Mouse (Mus musculus): ENCODE measurements around the gene Rptor. TPM values are rescaled to one million over a fixed set of nuclear protein-coding genes. Genes with fewer than 3 reads are reported as not detected.

The Rptor gene
- polyA plus RNA-seq, 1 experiment from 2014 or later, result 11.6 TPM

DNA sequence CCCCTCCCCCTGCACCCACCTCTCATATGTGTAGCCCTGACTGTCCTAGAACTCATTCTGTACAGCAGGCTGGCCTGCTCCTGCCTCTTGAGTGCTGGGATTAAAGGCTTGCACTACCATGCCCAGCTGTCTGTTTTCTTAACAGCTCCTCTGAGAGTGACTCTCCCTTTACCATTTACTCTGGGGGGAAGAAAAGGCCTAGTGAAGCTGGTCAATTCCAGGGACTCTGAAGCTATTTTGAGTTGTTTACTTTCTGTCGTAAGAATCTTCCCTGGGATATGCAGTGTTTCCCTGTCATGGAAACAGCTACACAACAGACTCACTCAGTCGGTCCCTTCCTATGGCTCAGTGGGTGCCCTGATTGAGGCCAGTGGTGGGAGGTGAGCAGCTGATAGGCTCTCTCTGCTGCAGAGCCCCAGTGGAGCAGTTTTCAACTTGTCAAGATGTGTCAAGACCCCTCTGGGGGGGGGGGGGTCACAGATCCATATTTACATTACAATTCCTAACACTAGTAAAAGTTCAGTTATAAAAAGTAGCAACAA is 63.9 kb downstream of the Rptor start:
- WGBS, result 26% methylated on average over 2 of the region's 2 CpGs
- DNase-seq (ENCODE audit: low spot score) (peak; percentile 41), ATAC-seq (ENCODE audit: low read depth) (peak; percentile 43; the same call in 1 of the 2 replicates)
- Histone ChIP-seq H3K4me3 (ENCODE audit: low read depth, low read length) (no peak overlapping the region), H3K36me3 (ENCODE audit: control insufficient read depth, insufficient read depth, low read length) (no peaks in the 10 kb centered on the region), H3K27me3 (replicated peaks; ENCODE audit: control insufficient read depth, insufficient read depth, low read length) (no peaks in the 10 kb centered on the region), H3K9me3 (ENCODE audit: control insufficient read depth, low read length) (no peaks in the 10 kb centered on the region), H3K9ac (ENCODE audit: low read depth, low read length) (0 out of 2 replicates have a peak overlapping the region, but pooled peaks have one; percentile 25), H3K27ac (replicated peaks; ENCODE audit: low read depth, low read length) (no peak overlapping the region; the same call in 1 of the 2 replicates), H3K4me1 (ENCODE audit: control insufficient read depth, insufficient read depth, low read length) (peaks cover 4% of the 10 kb centered on the region), H3K4me2 (ENCODE audit: low read depth, low read length) (no peak overlapping the region)

DNA sequence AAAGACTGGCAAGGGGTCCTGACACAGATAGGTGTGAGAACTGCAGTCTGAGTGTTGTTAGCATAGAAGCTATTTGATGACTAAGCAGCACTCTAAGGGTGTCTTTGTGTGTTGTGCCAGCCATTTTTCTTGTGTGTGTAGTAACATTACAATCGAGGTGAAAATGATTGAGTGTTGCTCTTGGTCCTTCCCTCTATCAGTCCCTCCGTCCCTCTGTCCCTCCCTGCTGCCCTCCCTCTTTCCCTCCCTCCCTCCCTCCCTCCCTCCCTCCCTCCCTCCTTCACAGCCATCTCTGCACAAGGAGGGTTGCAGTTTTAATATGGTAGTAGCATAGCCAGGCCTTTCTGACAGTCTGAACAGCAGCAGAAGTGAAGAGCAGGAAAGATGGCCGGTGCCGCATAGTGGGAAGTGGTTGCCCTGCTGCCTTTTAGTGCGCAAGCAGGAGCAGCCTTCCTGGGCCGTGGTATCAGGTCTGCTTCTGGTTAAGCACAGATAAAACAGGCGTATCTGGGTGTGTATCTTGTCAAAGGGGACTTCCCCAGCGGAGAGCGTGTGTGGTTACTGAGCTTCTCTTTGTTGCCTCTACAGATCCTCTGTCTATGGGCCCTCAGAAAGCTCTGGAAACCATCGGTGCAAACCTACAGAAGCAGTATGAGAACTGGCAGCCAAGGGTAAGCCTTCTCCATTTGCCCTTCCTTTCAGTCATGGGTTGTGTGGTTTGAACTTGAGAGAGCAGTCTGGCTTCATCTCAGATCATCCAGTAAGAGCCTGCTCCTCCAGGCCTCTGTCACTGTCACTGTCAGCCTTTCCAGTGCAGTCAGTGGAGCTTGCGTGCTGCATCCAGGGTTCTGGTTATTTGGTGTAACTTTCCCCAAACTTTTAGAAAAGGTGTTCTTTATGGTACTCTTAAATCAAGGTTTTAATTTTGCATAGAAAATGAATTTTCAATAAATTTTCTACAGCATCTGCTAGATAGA is 68.3 kb downstream of the Rptor start:
- H3K36me3 ChIP-seq (ENCODE audit: control insufficient read depth, insufficient read depth, low read length), result no peaks in the 10 kb centered on the region
- no peaks in the 10 kb centered on the region for H3K9me3 ChIP-seq (ENCODE audit: control insufficient read depth, low read length)
- H3K27ac ChIP-seq (replicated peaks; ENCODE audit: low read depth, low read length), result no peak overlapping the region
- no peak overlapping the region for H3K4me2 ChIP-seq (ENCODE audit: low read depth, low read length)
- no peak overlapping the region for H3K4me3 ChIP-seq (ENCODE audit: low read depth, low read length)
- WGBS, result 63% methylated on average over 11 of the region's 11 CpGs
- peaks cover 4% of the 10 kb centered on the region for H3K4me1 ChIP-seq (ENCODE audit: control insufficient read depth, insufficient read depth, low read length)
- ATAC-seq (ENCODE audit: low read depth) (no peak), DNase-seq (ENCODE audit: low spot score) (no peak)
- H3K27me3 ChIP-seq (replicated peaks; ENCODE audit: control insufficient read depth, insufficient read depth, low read length), result no peaks in the 10 kb centered on the region
- no peak overlapping the region for H3K9ac ChIP-seq (ENCODE audit: low read depth, low read length)

DNA sequence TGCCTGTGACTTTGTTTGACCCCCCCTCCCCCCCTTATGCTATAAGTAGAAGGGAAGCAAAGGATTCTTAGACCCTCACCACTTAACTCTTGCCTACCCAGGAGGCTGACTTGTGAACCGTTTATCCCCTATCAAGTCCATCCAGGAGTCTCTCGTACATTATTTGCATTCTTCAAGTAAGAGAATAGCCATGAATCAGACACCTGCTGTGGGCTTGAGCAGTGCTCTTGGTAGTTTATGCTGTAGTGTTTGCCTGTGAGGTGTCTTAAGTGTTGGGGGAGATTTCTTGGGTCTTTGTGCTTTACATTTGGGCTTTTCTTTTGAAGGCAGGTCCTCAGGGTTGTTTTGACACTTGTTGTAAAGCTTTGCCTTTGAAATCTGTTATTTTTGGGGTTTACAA is 69.3 kb downstream of the Rptor start:
- H3K27me3 ChIP-seq (replicated peaks; ENCODE audit: control insufficient read depth, insufficient read depth, low read length), result no peaks in the 10 kb centered on the region
- no peak for ATAC-seq (ENCODE audit: low read depth)
- H3K4me2 ChIP-seq (ENCODE audit: low read depth, low read length), result no peak overlapping the region
- H3K27ac ChIP-seq (replicated peaks; ENCODE audit: low read depth, low read length), result no peak overlapping the region
- H3K4me3 ChIP-seq (ENCODE audit: low read depth, low read length), result no peak overlapping the region
- H3K9ac ChIP-seq (ENCODE audit: low read depth, low read length), result no peak overlapping the region
- H3K9me3 ChIP-seq (ENCODE audit: control insufficient read depth, low read length), result no peaks in the 10 kb centered on the region
- 37% methylated on average over 2 of the region's 2 CpGs for WGBS
- H3K36me3 ChIP-seq (ENCODE audit: control insufficient read depth, insufficient read depth, low read length), result no peaks in the 10 kb centered on the region
- no peak for DNase-seq (ENCODE audit: low spot score)
- H3K4me1 ChIP-seq (ENCODE audit: control insufficient read depth, insufficient read depth, low read length), result no peaks in the 10 kb centered on the region; the same call in 1 of the 2 replicates

DNA sequence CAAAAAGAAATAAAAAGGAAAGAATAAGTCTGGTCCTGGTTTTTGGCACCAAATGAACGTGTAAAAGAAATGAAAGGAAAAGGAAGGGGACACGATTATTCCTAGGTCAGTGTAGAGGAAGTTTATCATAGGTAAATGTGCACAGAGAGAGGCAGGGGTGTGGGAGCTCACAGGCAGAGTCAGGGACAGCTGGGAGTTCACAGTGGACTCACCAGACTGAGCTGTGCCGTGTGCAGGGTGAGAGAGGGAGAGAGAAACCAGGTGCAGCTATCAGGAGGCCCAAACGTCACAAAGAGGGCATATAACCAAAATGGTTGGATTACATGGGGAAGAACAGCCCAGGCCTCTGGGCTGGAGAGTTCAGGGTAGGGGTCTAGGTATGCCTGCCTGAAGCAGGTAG is 70.1 kb downstream of the Rptor start:
- no peaks in the 10 kb centered on the region for H3K9me3 ChIP-seq (ENCODE audit: control insufficient read depth, low read length)
- H3K4me3 ChIP-seq (ENCODE audit: low read depth, low read length), result no peak overlapping the region
- H3K4me2 ChIP-seq (ENCODE audit: low read depth, low read length), result no peak overlapping the region
- H3K27me3 ChIP-seq (replicated peaks; ENCODE audit: control insufficient read depth, insufficient read depth, low read length), result no peaks in the 10 kb centered on the region
- WGBS, result 66% methylated on average over 4 of the region's 4 CpGs
- H3K4me1 ChIP-seq (ENCODE audit: control insufficient read depth, insufficient read depth, low read length), result no peaks in the 10 kb centered on the region; the same call in 1 of the 2 replicates
- no peak overlapping the region for H3K27ac ChIP-seq (replicated peaks; ENCODE audit: low read depth, low read length)
- ATAC-seq (ENCODE audit: low read depth), result no peak
- H3K9ac ChIP-seq (ENCODE audit: low read depth, low read length), result no peak overlapping the region
- no peak for DNase-seq (ENCODE audit: low spot score)
- H3K36me3 ChIP-seq (ENCODE audit: control insufficient read depth, insufficient read depth, low read length), result no peaks in the 10 kb centered on the region

DNA sequence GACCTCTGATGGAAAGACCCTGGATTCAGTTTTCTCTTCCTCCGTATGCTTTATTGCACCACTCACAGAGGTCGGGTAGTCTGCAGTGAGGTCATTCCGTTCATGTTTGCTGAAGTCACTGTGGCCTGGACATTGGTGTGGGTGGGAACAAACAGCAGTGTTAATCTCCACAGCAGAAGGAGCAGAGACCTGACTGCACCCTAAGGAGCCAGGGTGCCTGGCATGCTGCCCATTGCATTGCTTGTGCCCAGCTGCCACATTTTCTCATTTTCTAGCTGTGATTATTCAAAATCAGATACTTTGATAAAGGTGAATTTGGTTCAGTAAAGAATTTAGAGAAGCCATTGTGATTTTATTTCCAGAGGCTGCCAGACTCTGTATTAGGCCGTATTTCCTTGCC is 72.1 kb downstream of the Rptor start:
- Histone ChIP-seq H3K36me3 (ENCODE audit: control insufficient read depth, insufficient read depth, low read length) (no peaks in the 10 kb centered on the region), H3K27ac (replicated peaks; ENCODE audit: low read depth, low read length) (no peak overlapping the region), H3K4me1 (ENCODE audit: control insufficient read depth, insufficient read depth, low read length) (no peaks in the 10 kb centered on the region), H3K4me2 (ENCODE audit: low read depth, low read length) (no peak overlapping the region), H3K4me3 (ENCODE audit: low read depth, low read length) (no peak overlapping the region), H3K9ac (ENCODE audit: low read depth, low read length) (no peak overlapping the region), H3K9me3 (ENCODE audit: control insufficient read depth, low read length) (no peaks in the 10 kb centered on the region), H3K27me3 (replicated peaks; ENCODE audit: control insufficient read depth, insufficient read depth, low read length) (no peaks in the 10 kb centered on the region)
- 69% methylated on average over 4 of the region's 4 CpGs for whole genome bisulfite sequencing
- ATAC-seq (ENCODE audit: low read depth), result no peak
- no peak for DNase-seq (ENCODE audit: low spot score)

DNA sequence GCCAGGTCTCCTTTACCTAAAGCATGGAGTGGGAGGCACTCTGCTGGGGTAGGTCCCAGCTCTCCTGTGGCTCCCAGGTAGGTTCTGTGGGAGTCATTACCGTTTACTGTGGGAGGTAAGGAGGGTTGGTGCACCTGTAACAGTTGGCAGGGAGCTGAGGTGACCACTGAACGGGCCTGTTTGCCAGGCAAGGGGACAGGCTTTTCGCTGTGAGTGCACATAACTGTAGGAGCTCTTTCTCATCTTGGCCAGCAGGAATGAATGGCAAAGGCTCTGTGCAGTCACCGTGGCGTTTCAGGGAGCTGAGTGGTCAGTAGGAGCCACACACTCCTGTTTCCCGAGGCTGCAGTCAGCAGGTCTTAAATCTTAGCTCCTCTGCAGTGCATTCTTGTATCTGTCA is 72.8 kb downstream of the Rptor start:
- Histone ChIP-seq H3K27ac (replicated peaks; ENCODE audit: low read depth, low read length) (no peak overlapping the region), H3K4me2 (ENCODE audit: low read depth, low read length) (no peak overlapping the region), H3K4me1 (ENCODE audit: control insufficient read depth, insufficient read depth, low read length) (no peaks in the 10 kb centered on the region), H3K4me3 (ENCODE audit: low read depth, low read length) (no peak overlapping the region), H3K36me3 (ENCODE audit: control insufficient read depth, insufficient read depth, low read length) (no peaks in the 10 kb centered on the region), H3K9ac (ENCODE audit: low read depth, low read length) (no peak overlapping the region), H3K27me3 (replicated peaks; ENCODE audit: control insufficient read depth, insufficient read depth, low read length) (no peaks in the 10 kb centered on the region), H3K9me3 (ENCODE audit: control insufficient read depth, low read length) (no peaks in the 10 kb centered on the region)
- ATAC-seq (ENCODE audit: low read depth) (no peak), DNase-seq (ENCODE audit: low spot score) (no peak)
- WGBS, result 74% methylated on average over 5 of the region's 6 CpGs

DNA sequence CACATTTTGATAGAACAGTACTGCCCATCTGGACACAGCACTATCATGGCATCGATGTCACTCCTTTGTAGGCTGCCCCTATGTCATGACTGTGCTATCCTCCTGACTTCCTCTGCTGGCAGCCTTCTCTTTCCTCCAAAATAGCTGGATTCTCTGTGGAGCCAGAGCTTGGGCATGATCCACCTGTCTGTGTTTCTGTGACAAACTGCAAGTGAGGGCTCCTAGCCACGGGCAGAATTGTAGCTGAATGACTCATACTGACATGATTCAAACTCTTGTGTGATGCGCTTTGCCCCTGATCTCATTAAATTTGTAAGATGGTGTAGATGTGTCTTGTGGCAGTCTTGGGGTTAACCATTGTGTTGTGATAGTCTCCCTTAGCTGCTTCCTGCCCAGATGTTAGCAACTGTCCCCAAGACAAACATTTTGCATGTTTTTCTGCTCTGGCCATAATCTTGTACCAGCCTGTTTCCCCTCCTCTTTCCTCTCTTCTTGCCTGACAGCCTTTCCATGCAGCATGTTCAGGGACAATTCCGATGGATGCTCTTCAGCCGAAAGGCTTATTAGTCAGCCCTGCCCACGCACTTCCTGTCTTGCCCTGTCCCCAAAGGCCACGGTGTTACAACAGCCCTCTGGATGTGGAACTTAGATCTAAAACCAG is 74.2 kb downstream of the Rptor start:
- Histone ChIP-seq H3K27me3 (replicated peaks; ENCODE audit: control insufficient read depth, insufficient read depth, low read length) (no peaks in the 10 kb centered on the region), H3K9ac (ENCODE audit: low read depth, low read length) (no peak overlapping the region), H3K4me2 (ENCODE audit: low read depth, low read length) (no peak overlapping the region), H3K9me3 (ENCODE audit: control insufficient read depth, low read length) (no peaks in the 10 kb centered on the region), H3K4me3 (ENCODE audit: low read depth, low read length) (no peak overlapping the region), H3K4me1 (ENCODE audit: control insufficient read depth, insufficient read depth, low read length) (no peaks in the 10 kb centered on the region), H3K27ac (replicated peaks; ENCODE audit: low read depth, low read length) (no peak overlapping the region), H3K36me3 (ENCODE audit: control insufficient read depth, insufficient read depth, low read length) (no peaks in the 10 kb centered on the region)
- ATAC-seq (ENCODE audit: low read depth), result no peak
- DNase-seq (ENCODE audit: low spot score), result no peak
- WGBS, result 65% methylated on average over 7 of the region's 7 CpGs

DNA sequence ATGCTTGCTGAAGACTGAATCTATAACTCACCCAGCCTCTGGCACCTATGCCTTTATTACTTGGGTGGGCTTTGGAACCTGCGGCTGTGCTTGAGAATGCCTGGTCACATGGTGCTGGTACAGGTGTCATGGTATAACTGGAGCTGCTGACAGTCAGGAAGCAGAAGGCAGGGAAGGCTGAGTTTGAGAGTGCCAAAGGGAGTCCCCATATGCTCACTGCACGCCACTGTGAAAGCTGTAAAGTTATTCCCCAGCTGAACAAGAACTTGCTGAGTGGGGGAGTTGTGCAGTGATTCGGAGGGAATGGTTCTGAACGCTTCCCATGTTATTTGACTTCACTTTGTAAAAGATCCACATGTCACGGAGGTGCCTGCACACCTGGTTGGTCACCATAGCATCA is 75.7 kb downstream of the Rptor start:
- Histone ChIP-seq H3K36me3 (ENCODE audit: control insufficient read depth, insufficient read depth, low read length) (no peaks in the 10 kb centered on the region), H3K27ac (replicated peaks; ENCODE audit: low read depth, low read length) (no peak overlapping the region), H3K27me3 (replicated peaks; ENCODE audit: control insufficient read depth, insufficient read depth, low read length) (no peaks in the 10 kb centered on the region), H3K4me1 (ENCODE audit: control insufficient read depth, insufficient read depth, low read length) (0 out of 2 replicates have a peak, but pooled peaks cover 3% of the 10 kb centered on the region), H3K4me3 (ENCODE audit: low read depth, low read length) (no peak overlapping the region), H3K9ac (ENCODE audit: low read depth, low read length) (no peak overlapping the region), H3K4me2 (ENCODE audit: low read depth, low read length) (no peak overlapping the region), H3K9me3 (ENCODE audit: control insufficient read depth, low read length) (no peaks in the 10 kb centered on the region)
- ATAC-seq (ENCODE audit: low read depth) (no peak), DNase-seq (ENCODE audit: low spot score) (no peak)
- 88% methylated on average over 5 of the region's 5 CpGs for WGBS
